Mouse (Mus musculus): ENCODE data around the gene Ccdc188. TPM values are rescaled to one million over a fixed set of nuclear protein-coding genes. Genes with fewer than 3 reads are reported as not detected.
"Not testable (repeated sequence)": the region's sequence is repeated elsewhere in the genome, so short reads cannot be mapped to it uniquely, and the experiment has no call there.

Gene Ccdc188
- polyA plus RNA-seq, 1 experiment from 2014 or later = not detected

DNA sequence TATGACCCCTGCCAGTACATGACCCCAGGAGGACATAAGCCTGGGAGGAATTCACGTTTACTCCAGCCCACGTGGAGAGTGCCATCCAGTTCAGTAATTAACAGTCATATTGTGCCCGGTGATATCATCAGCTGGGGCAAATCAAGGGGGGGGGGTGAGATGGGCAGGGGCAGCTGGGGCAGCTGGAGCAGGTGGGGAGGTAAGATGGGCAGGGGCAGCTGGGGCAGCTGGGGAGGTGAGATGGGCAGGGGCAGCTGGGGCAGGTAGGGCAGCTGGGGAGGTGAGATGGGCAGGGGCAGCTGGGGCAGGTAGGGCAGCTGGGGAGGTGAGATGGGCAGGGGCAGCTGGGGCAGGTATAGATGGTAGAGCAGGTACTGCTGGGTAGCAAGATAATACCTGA is 22.1 kb upstream of the Ccdc188 start:
- not testable (repeated sequence) for H3K27me3 ChIP-seq (ENCODE audit: control insufficient read depth, insufficient read depth, low read length)

DNA sequence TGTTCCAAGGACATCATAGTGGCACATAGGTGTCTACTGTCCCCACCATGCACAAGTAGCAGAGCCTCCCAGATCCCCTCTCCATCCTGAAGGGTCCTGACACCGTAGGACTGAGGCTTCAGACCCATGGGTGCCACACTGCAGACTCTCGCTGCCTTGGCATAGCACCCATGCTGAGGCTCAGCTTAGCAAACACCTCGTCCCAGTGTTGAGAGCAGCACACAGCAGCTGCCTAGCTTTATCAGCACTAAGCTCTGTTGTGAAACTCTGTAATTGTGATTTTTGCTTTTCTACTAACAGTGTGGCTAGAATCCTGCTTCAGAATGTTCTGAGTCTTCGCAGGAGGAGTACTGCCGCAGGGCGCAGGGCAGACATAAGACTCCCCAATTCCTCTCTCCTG is 19.8 kb upstream of the Ccdc188 start:
- 75% methylated on average over 6 of the region's 6 CpGs for WGBS (ENCODE audit: insufficient replicate concordance)
- peaks cover 6% of the 10 kb centered on the region for H3K4me1 ChIP-seq (ENCODE audit: control insufficient read depth, insufficient read depth, low read length)
- H3K9ac ChIP-seq (ENCODE audit: low read depth, low read length) = no peak overlapping the region
- ATAC-seq (replicated peaks; ENCODE audit: insufficient number of reproducible peaks, low FRiP score, low TSS enrichment) = no peak
- no peaks in the 10 kb centered on the region for H3K9me3 ChIP-seq (replicated peaks; ENCODE audit: control insufficient read depth, low read length)
- no peak overlapping the region for H3K4me3 ChIP-seq (ENCODE audit: low read depth, low read length)
- no peak overlapping the region for H3K27ac ChIP-seq (ENCODE audit: low read depth, low read length)
- no peaks in the 10 kb centered on the region for H3K36me3 ChIP-seq (ENCODE audit: control insufficient read depth, insufficient read depth, low read length)
- no peak overlapping the region for H3K4me2 ChIP-seq
- H3K27me3 ChIP-seq (ENCODE audit: control insufficient read depth, insufficient read depth, low read length) = 0 out of 2 replicates have a peak, but pooled peaks cover 3% of the 10 kb centered on the region

More for the DNA sequence above, 22.1 kb upstream of the Ccdc188 start:
- not testable (repeated sequence) for H3K36me3 ChIP-seq (ENCODE audit: control insufficient read depth, insufficient read depth, low read length); H3K27ac ChIP-seq (ENCODE audit: low read depth, low read length); H3K4me2 ChIP-seq; ATAC-seq (replicated peaks; ENCODE audit: insufficient number of reproducible peaks, low FRiP score, low TSS enrichment); H3K4me3 ChIP-seq (ENCODE audit: low read depth, low read length); H3K9me3 ChIP-seq (replicated peaks; ENCODE audit: control insufficient read depth, low read length); H3K4me1 ChIP-seq (ENCODE audit: control insufficient read depth, insufficient read depth, low read length); H3K9ac ChIP-seq (ENCODE audit: low read depth, low read length)
- 64% methylated on average over 3 of the region's 3 CpGs for WGBS (ENCODE audit: insufficient replicate concordance)

DNA sequence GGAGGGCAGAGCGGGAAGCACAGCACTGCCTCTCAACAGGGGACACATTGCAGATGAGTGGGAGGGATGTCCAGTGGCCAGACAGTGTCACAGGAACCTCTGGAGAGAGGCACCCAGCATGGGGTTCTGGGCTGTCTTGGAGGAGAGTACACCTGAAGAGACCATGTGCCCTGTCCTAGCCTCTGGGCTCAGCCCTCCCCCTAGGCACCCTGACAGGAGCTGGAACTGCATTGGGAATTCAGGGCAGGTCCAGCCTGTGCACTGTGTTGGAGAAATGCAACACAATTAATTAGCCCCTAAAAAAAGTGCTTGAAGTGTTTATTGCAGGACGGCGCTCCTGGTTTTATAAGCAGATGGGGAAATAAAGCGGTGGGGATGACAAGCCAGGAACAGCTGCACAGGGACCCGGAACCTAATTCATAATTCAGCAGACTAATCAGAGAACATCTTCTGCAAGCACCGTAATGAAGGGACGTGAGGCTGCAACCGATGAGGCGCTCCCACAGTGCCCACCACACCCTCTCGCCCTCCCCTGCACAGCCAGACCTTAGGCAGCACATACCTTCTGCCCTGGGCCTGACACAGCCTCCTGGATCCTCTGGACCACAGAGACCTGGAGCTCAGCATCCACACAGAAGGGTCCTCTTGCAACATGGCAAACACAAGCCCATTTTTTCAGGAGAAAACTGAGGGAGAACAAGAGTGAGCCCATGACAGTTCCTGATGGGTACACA is 19.1 kb upstream of the Ccdc188 start:
- ATAC-seq (replicated peaks; ENCODE audit: insufficient number of reproducible peaks, low FRiP score, low TSS enrichment) = no peak
- WGBS (ENCODE audit: insufficient replicate concordance) = 80% methylated on average over 10 of the region's 10 CpGs
- Histone ChIP-seq H3K27me3 (ENCODE audit: control insufficient read depth, insufficient read depth, low read length) (0 out of 2 replicates have a peak, but pooled peaks cover 3% of the 10 kb centered on the region), H3K4me3 (ENCODE audit: low read depth, low read length) (no peak overlapping the region), H3K27ac (ENCODE audit: low read depth, low read length) (no peak overlapping the region), H3K4me1 (ENCODE audit: control insufficient read depth, insufficient read depth, low read length) (peaks cover 6% of the 10 kb centered on the region), H3K36me3 (ENCODE audit: control insufficient read depth, insufficient read depth, low read length) (no peaks in the 10 kb centered on the region), H3K9ac (ENCODE audit: low read depth, low read length) (no peak overlapping the region), H3K9me3 (replicated peaks; ENCODE audit: control insufficient read depth, low read length) (no peaks in the 10 kb centered on the region), H3K4me2 (no peak overlapping the region)

DNA sequence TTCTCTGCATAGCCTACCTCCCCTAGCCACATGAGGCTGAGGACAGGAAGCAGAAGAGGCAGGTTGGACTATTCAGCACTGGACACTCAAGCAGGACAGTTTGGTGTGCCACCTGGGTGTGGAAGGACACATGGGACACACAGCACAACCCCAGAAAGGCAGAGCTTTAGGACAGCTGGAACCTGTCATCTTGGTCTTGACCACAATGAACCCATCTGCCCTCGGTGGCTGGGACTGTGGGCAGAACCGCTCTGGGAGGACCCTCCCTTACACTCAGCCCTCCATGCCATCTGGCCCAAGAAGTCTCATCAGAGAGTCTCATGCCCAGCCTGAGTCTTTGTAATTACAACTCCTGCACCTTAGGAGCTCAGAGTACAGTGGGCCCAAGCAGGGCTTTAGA is 17.6 kb upstream of the Ccdc188 start:
- WGBS (ENCODE audit: insufficient replicate concordance) = 63% methylated on average over 2 of the region's 2 CpGs
- ATAC-seq (replicated peaks; ENCODE audit: insufficient number of reproducible peaks, low FRiP score, low TSS enrichment) = no peak
- Histone ChIP-seq H3K4me2 (no peak overlapping the region), H3K9me3 (replicated peaks; ENCODE audit: control insufficient read depth, low read length) (no peaks in the 10 kb centered on the region), H3K4me1 (ENCODE audit: control insufficient read depth, insufficient read depth, low read length) (peaks cover 3% of the 10 kb centered on the region; the same call in 1 of the 2 replicates), H3K27ac (ENCODE audit: low read depth, low read length) (no peak overlapping the region), H3K27me3 (ENCODE audit: control insufficient read depth, insufficient read depth, low read length) (0 out of 2 replicates have a peak, but pooled peaks cover 3% of the 10 kb centered on the region), H3K4me3 (ENCODE audit: low read depth, low read length) (no peak overlapping the region), H3K9ac (ENCODE audit: low read depth, low read length) (no peak overlapping the region), H3K36me3 (ENCODE audit: control insufficient read depth, insufficient read depth, low read length) (no peaks in the 10 kb centered on the region)

DNA sequence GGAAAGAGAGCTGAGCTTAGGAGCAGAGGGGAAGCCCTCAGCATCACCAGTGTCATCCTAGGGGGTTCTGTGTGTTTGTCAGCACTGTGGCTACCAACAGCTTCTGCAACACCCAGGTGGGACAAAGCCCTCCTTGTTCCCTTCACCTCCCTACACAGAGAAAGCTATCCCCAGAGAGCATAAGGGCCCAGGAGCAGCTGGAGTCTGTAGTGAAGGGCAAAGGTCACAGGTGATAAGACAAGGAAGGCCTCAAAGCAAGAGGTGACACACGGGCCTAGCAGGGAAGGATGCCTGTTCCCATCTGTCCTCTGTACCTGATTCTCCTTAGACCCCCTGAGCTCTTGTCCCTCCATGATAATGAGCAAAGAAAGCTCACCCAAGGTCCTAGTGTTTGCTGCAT is 16.1 kb upstream of the Ccdc188 start:
- no peaks in the 10 kb centered on the region for H3K9me3 ChIP-seq (replicated peaks; ENCODE audit: control insufficient read depth, low read length)
- H3K36me3 ChIP-seq (ENCODE audit: control insufficient read depth, insufficient read depth, low read length) = no peaks in the 10 kb centered on the region
- no peak overlapping the region for H3K4me2 ChIP-seq
- H3K27me3 ChIP-seq (ENCODE audit: control insufficient read depth, insufficient read depth, low read length) = 0 out of 2 replicates have a peak, but pooled peaks cover 3% of the 10 kb centered on the region
- peaks cover 3% of the 10 kb centered on the region; the same call in 1 of the 2 replicates for H3K4me1 ChIP-seq (ENCODE audit: control insufficient read depth, insufficient read depth, low read length)
- H3K9ac ChIP-seq (ENCODE audit: low read depth, low read length) = no peak overlapping the region
- WGBS (ENCODE audit: insufficient replicate concordance) = 33% methylated on average over 1 of the region's 1 CpGs
- H3K27ac ChIP-seq (ENCODE audit: low read depth, low read length) = no peak overlapping the region
- H3K4me3 ChIP-seq (ENCODE audit: low read depth, low read length) = no peak overlapping the region
- no peak for ATAC-seq (replicated peaks; ENCODE audit: insufficient number of reproducible peaks, low FRiP score, low TSS enrichment)

DNA sequence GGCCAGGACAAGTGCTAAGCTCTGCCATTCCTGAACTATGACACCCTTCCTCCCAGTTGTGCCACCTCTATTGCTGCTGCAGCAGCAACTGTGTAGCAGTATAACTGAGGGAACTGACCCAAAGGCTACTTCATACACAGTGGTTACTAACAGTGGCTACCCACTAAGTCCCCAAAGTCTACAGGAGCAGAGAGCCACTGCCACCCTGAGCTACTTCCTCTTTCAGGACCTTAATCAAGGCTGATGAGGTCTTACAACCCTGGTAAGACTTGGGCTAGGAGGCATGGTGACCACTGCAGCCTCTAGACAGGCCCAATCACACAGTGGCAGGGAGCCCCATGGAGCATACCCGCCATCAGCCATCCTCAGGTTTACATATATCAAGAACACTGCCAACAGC is 15.6 kb upstream of the Ccdc188 start:
- H3K9me3 ChIP-seq (replicated peaks; ENCODE audit: control insufficient read depth, low read length) = no peaks in the 10 kb centered on the region
- H3K27ac ChIP-seq (ENCODE audit: low read depth, low read length) = no peak overlapping the region
- no peak for ATAC-seq (replicated peaks; ENCODE audit: insufficient number of reproducible peaks, low FRiP score, low TSS enrichment)
- WGBS (ENCODE audit: insufficient replicate concordance) = 86% methylated on average over 1 of the region's 1 CpGs
- H3K36me3 ChIP-seq (ENCODE audit: control insufficient read depth, insufficient read depth, low read length) = no peaks in the 10 kb centered on the region
- H3K9ac ChIP-seq (ENCODE audit: low read depth, low read length) = no peak overlapping the region
- H3K4me2 ChIP-seq = no peak overlapping the region
- 0 out of 2 replicates have a peak, but pooled peaks cover 3% of the 10 kb centered on the region for H3K27me3 ChIP-seq (ENCODE audit: control insufficient read depth, insufficient read depth, low read length)
- H3K4me3 ChIP-seq (ENCODE audit: low read depth, low read length) = no peak overlapping the region
- H3K4me1 ChIP-seq (ENCODE audit: control insufficient read depth, insufficient read depth, low read length) = peaks cover 3% of the 10 kb centered on the region; the same call in 1 of the 2 replicates

DNA sequence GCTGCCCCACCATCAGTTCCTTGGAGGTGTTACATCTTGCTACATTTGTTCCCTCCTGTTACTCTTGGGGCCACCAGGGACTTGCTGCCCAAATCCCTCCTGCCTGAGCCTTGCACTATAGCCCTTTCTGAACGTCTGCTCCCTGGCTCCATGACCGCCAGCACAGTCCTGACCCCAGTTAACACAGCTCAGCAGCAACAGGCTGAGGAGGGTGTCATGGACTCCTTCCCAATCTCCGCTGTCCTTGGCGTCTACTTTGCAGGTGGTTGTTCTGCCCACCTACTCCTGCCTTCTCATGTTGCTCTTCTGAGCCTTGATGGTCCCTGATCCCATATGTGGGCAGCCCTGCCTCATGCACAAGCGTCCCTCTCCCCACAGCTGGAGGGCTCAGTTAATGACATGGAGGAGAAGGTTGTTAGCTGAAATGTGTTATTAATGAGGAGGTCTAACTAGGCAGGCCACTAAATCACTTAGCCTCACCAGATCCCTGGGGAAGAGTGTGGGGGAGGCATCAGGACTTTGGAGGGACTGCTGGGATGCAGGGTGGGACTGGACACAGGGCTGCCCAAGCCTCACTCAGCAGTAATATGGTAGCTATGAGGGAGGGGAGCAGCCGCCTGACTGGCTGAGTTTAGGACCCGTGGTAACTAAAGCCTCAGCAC is 14.1 kb upstream of the Ccdc188 start:
- Histone ChIP-seq H3K9me3 (replicated peaks; ENCODE audit: control insufficient read depth, low read length) (no peaks in the 10 kb centered on the region), H3K27ac (ENCODE audit: low read depth, low read length) (no peak overlapping the region), H3K4me1 (ENCODE audit: control insufficient read depth, insufficient read depth, low read length) (peaks cover 3% of the 10 kb centered on the region; the same call in 1 of the 2 replicates), H3K9ac (ENCODE audit: low read depth, low read length) (no peak overlapping the region), H3K36me3 (ENCODE audit: control insufficient read depth, insufficient read depth, low read length) (no peaks in the 10 kb centered on the region), H3K4me3 (ENCODE audit: low read depth, low read length) (no peak overlapping the region), H3K27me3 (ENCODE audit: control insufficient read depth, insufficient read depth, low read length) (0 out of 2 replicates have a peak, but pooled peaks cover 3% of the 10 kb centered on the region), H3K4me2 (no peak overlapping the region)
- no peak for ATAC-seq (replicated peaks; ENCODE audit: insufficient number of reproducible peaks, low FRiP score, low TSS enrichment)
- 67% methylated on average over 7 of the region's 7 CpGs for WGBS (ENCODE audit: insufficient replicate concordance)

DNA sequence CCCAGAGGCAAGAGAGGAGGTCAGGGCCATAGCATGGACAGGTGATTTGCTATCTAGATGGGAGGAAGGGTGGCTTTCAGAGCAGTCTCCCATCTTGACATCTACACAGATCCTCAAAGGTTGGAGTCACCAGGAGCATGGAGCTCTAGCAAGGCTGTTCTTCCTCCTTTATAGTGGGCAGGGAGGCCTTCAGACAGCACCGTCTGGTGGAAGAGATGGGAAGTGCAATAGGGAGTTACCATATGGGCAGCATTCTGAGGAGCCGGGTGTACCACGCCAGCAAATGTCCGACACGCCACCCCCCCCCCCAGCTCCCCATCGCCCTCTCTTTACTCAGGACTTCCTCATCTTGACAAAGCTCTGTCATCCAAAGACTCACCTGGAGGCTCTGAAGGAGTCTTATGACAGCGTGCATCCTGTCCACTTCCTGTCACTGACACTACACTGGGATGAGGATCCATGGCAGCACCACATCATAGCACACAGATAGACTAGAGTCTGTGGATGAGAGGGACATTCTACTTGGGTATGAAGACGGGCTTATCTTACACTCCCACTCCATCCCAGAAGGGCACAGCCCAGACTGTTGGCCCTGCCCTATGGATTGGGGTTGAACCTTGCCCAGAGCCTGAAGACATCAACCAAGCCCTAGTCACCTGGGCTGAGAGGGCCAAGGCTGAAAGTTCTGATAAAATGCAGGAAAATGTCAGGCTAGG is 6.8 kb upstream of the Ccdc188 start:
- 33% methylated on average over 8 of the region's 8 CpGs for WGBS (ENCODE audit: insufficient replicate concordance)
- ATAC-seq (replicated peaks; ENCODE audit: insufficient number of reproducible peaks, low FRiP score, low TSS enrichment) = no peak; the same call in 1 of the 2 replicates
- Histone ChIP-seq H3K9me3 (replicated peaks; ENCODE audit: control insufficient read depth, low read length) (no peaks in the 10 kb centered on the region), H3K27me3 (ENCODE audit: control insufficient read depth, insufficient read depth, low read length) (peaks cover 8% of the 10 kb centered on the region; the same call in 1 of the 2 replicates), H3K9ac (ENCODE audit: low read depth, low read length) (0 out of 2 replicates have a peak overlapping the region, but pooled peaks have one; percentile 34), H3K4me2 (no peak overlapping the region), H3K4me1 (ENCODE audit: control insufficient read depth, insufficient read depth, low read length) (peaks cover 8% of the 10 kb centered on the region; the same call in 1 of the 2 replicates), H3K27ac (ENCODE audit: low read depth, low read length) (no peak overlapping the region), H3K36me3 (ENCODE audit: control insufficient read depth, insufficient read depth, low read length) (no peaks in the 10 kb centered on the region), H3K4me3 (ENCODE audit: low read depth, low read length) (no peak overlapping the region)

Data from heart, embryonic 11.5 days (tissue).